In genomic region chr4:155014791-155015190, GRCm38 (mm10) we compare ENCODE assay signal across 20 mouse cellular contexts. TPM values are rescaled to one million over a fixed set of nuclear protein-coding genes. Genes with fewer than 3 reads are reported as not detected.
DNase-seq lines count a peak whose midpoint lies in the region; ATAC-seq lines count a peak whose summit lies in the region.
"Had no signal": no experiment of that assay in that cellular context is flagged by ENCODE, and none has a peak within 500 bp of the region (broad histone marks: within the 10 kb centered on the region; RNA-seq: fewer than 3 reads in every experiment).

No protein-coding gene starts in this region.

- ATAC-seq in midbrain, embryonic 15.5 days (replicated peaks), result no peak
- ATAC-seq: forebrain, embryonic 14.5 days; hindbrain, embryonic 16.5 days had no signal

- H3K9ac ChIP-seq in midbrain, embryonic 15.5 days, result no peak overlapping the region
- H3K9ac ChIP-seq: heart, embryonic 15.5 days; lung, embryonic 15.5 days; stomach, embryonic 15.5 days had no signal

- 78% methylated on average over 12 of the region's 12 CpGs for WGBS in midbrain, embryonic 10.5 days
- WGBS in midbrain, embryonic 15.5 days, result 73% methylated on average over 12 of the region's 12 CpGs

- no peaks in the 10 kb centered on the region for H3K36me3 ChIP-seq in midbrain, embryonic 10.5 days
- no peaks in the 10 kb centered on the region for H3K36me3 ChIP-seq in midbrain, embryonic 15.5 days (replicated peaks)
- H3K36me3 ChIP-seq: heart, embryonic 15.5 days; lung, embryonic 15.5 days; stomach, embryonic 15.5 days had no signal

- no peak overlapping the region for H3K4me3 ChIP-seq in midbrain, embryonic 10.5 days
- no peak overlapping the region for H3K4me3 ChIP-seq in midbrain, embryonic 15.5 days
- H3K4me3 ChIP-seq: heart, embryonic 15.5 days; lung, embryonic 15.5 days; stomach, embryonic 15.5 days had no signal

- H3K4me2 ChIP-seq in midbrain, embryonic 15.5 days, result no peak overlapping the region
- H3K4me2 ChIP-seq: heart, embryonic 15.5 days; lung, embryonic 15.5 days; stomach, embryonic 15.5 days had no signal

- H3K27ac ChIP-seq in midbrain, embryonic 10.5 days (replicated peaks), result 0 out of 2 replicates have a peak overlapping the region, but pooled peaks have one; percentile 23
- no peak overlapping the region for H3K27ac ChIP-seq in midbrain, embryonic 15.5 days
- H3K27ac ChIP-seq: heart, embryonic 15.5 days; lung, embryonic 15.5 days; stomach, embryonic 15.5 days had no signal

- peaks cover 52% of the 10 kb centered on the region for H3K27me3 ChIP-seq in midbrain, embryonic 10.5 days (ENCODE audit: low read depth, poor library complexity, severe bottlenecking)
- H3K27me3 ChIP-seq in midbrain, embryonic 15.5 days (replicated peaks), result no peaks in the 10 kb centered on the region
- H3K27me3 ChIP-seq: lung, embryonic 15.5 days; stomach, embryonic 15.5 days had no signal

- no peaks in the 10 kb centered on the region for H3K9me3 ChIP-seq in midbrain, embryonic 10.5 days (replicated peaks)
- H3K9me3 ChIP-seq in midbrain, embryonic 15.5 days, result no peaks in the 10 kb centered on the region
- H3K9me3 ChIP-seq: heart, embryonic 15.5 days; lung, embryonic 15.5 days; stomach, embryonic 15.5 days had no signal

- peak; percentile 65 for DNase-seq in cerebellum, adult 9-10 months
- no peak for DNase-seq in cerebellum, postnatal 36 days
- no peak for DNase-seq in midbrain, embryonic 10.5 days (ENCODE audit: low spot score)
- DNase-seq in left cerebral cortex, adult 9 months (ENCODE audit: low spot score in 2 of 2), result peak; percentile 55 to 78
- DNase-seq in gastrocnemius, adult 18-20 months (ENCODE audit: low spot score), result no peak
- DNase-seq in heart, adult 18-20 months, result no peak
- DNase-seq in T-cell, adult 2 months (ENCODE audit: low spot score), result no peak
- DNase-seq: adrenal gland, adult 2 months; kidney, adult 8-10 months; thymus, postnatal 14 days had no signal

- peaks cover 72% of the 10 kb centered on the region for H3K4me1 ChIP-seq in midbrain, embryonic 10.5 days
- peaks cover 25% of the 10 kb centered on the region for H3K4me1 ChIP-seq in midbrain, embryonic 15.5 days

RNA-seq across cellular contexts. Expression of gene Plch2, which starts 41.8 kb away (rescaled TPM):
- 0.57 and 0.72 TPM in 2 replicates for polyA plus RNA-seq in midbrain, embryonic 10.5 days (2016; fragmentation: Nextera tagmentation; extraction: Ambion mirVana)
- 20.1 and 23.0 TPM in 2 replicates for polyA plus RNA-seq in midbrain, embryonic 15.5 days (2015; fragmentation: Nextera tagmentation; extraction: Ambion mirVana)
- total RNA-seq in gastrocnemius, adult 18-20 months (2021), result under 1 TPM; 0.09 TPM
- under 1 TPM in 1 of 2 experiments, not detected in 1; 0.28 TPM for total RNA-seq in heart, adult 18-20 months (2021)
- total RNA-seq: liver, adult 2 months; megakaryocyte progenitor cell, adult 5-6 weeks; neutrophil, adult 5-6 weeks had no signal

RNA-seq across cellular contexts. Expression of gene Pank4, which starts 50.9 kb away (rescaled TPM):
- 47.6 and 48.6 TPM in 2 replicates for polyA plus RNA-seq in midbrain, embryonic 10.5 days (2016; fragmentation: Nextera tagmentation; extraction: Ambion mirVana)
- 44.3 and 44.9 TPM in 2 replicates for polyA plus RNA-seq in midbrain, embryonic 15.5 days (2015; fragmentation: Nextera tagmentation; extraction: Ambion mirVana)
- 10 to 100 TPM; 31.9 to 35.6 TPM for total RNA-seq in gastrocnemius, adult 18-20 months (2021)
- 10 to 100 TPM; 38.7 to 41.4 TPM for total RNA-seq in heart, adult 18-20 months (2021)

RNA-seq across cellular contexts. Expression of gene Pex10, which starts 52.0 kb away (rescaled TPM):
- polyA plus RNA-seq in midbrain, embryonic 10.5 days (2016; fragmentation: Nextera tagmentation; extraction: Ambion mirVana), result 21.0 and 21.1 TPM in 2 replicates
- 21.9 and 22.7 TPM in 2 replicates for polyA plus RNA-seq in midbrain, embryonic 15.5 days (2015; fragmentation: Nextera tagmentation; extraction: Ambion mirVana)
- total RNA-seq in gastrocnemius, adult 18-20 months (2021), result 10 to 100 TPM; 11.2 to 12.6 TPM
- total RNA-seq in heart, adult 18-20 months (2021), result 10 to 100 TPM; 20.7 to 22.0 TPM

RNA-seq across cellular contexts. Expression of gene Hes5, which starts 54.1 kb away (rescaled TPM):
- polyA plus RNA-seq in midbrain, embryonic 10.5 days (2016; fragmentation: Nextera tagmentation; extraction: Ambion mirVana), result 690 and 827 TPM in 2 replicates
- polyA plus RNA-seq in midbrain, embryonic 15.5 days (2015; fragmentation: Nextera tagmentation; extraction: Ambion mirVana), result 116 and 149 TPM in 2 replicates
- total RNA-seq in gastrocnemius, adult 18-20 months (2021), result not detected
- under 1 TPM; 0.31 to 0.67 TPM for total RNA-seq in heart, adult 18-20 months (2021)
- total RNA-seq: adrenal gland, adult 2 months; granulocyte monocyte progenitor cell, adult 5-6 weeks; liver, adult 2 months had no signal
- polyA plus RNA-seq: adrenal gland, adult 2 months; liver, adult 2 months had no signal

Comparison
In these comparisons a context has a peak if more than half of its experiments do, and no peak if none do; other contexts are left out.
1. DNase-seq: peak in cerebellum, adult 9-10 months (single experiment) and left cerebral cortex, adult 9 months (2 of 2); none in cerebellum, postnatal 36 days (0 of 2), midbrain, embryonic 10.5 days (single experiment), gastrocnemius, adult 18-20 months (single experiment), heart, adult 18-20 months (0 of 2) and T-cell, adult 2 months (single experiment).